Mouse (Mus musculus) E14TG2a.4 (cell line): Measurements from ENCODE around the gene Hist1h1t.
"Not testable (repeated sequence)": the region's sequence is repeated elsewhere in the genome, so short reads cannot be mapped to it uniquely, and the experiment has no call there.

ENCODE experiments used
- H3K27me3 ChIP-seq: 2 replicates; pipeline ENCODE4 v1.6.1; 2014; ENCODE audit warnings: low read length, control low read depth; ENCODE audit not compliant: insufficient read depth
- H3K36me3 ChIP-seq: 2 replicates; pipeline ENCODE4 v1.6.1; 2014; ENCODE audit warnings: low read length, control low read depth; ENCODE audit not compliant: insufficient read depth
- H3K4me1 ChIP-seq: replicated peaks from 2 replicates; pipeline ENCODE4 v1.6.1; 2014; ENCODE audit warnings: low read depth, low read length, control low read depth
- H3K4me3 ChIP-seq: replicated peaks from 2 replicates; pipeline ENCODE4 v1.5.1; 2014; ENCODE audit warnings: mild to moderate bottlenecking, low read length
- H3K9me3 ChIP-seq: 2 replicates; pipeline ENCODE4 v1.6.1; 2014; ENCODE audit warnings: low read length, control low read depth
- CTCF ChIP-seq: conservative IDR thresholded peaks from 2 replicates; pipeline ENCODE4 v1.5.1; 2014; ENCODE audit warnings: low read length
- NANOG ChIP-seq: IDR thresholded peaks from 2 replicates; pipeline ENCODE4 v1.6.1; 2014; ENCODE audit warnings: borderline replicate concordance, low read length, mixed read lengths
- POU5F1 ChIP-seq: IDR thresholded peaks from 2 replicates; pipeline ENCODE4 v1.6.1; 2014; ENCODE audit warnings: low read length, borderline replicate concordance

The Hist1h1t gene

GRCm38 (mm10) chr13:23697491-23698299 is 2.1 kb downstream of the Hist1h1t start:
- H3K27me3 ChIP-seq: peaks cover 6% of the 10 kb centered on the region; the same call in 1 of the 2 replicates
- peaks cover 4% of the 10 kb centered on the region for H3K9me3 ChIP-seq
- H3K4me3 ChIP-seq: peak overlapping the region; percentile 68
- TF ChIP-seq CTCF (peak; percentile 91), NANOG (no peak), POU5F1 (no peak)
- peaks cover 29% of the 10 kb centered on the region for H3K4me1 ChIP-seq
- no peaks in the 10 kb centered on the region; the same call in 1 of the 2 replicates for H3K36me3 ChIP-seq

GRCm38 (mm10) chr13:23698300-23698693 is 2.7 kb downstream of the Hist1h1t start, which contains the start of gene Hist1h4c:
TSS of gene Hist1h4c (minus strand) at chr13:23698454.
- H3K4me1 ChIP-seq: peaks cover 29% of the 10 kb centered on the region
- TF ChIP-seq NANOG (no peak), CTCF (no peak), POU5F1 (no peak)

GRCm38 (mm10) chr13:23698996-23699395 is 3.4 kb downstream of the Hist1h1t start:
- Histone ChIP-seq H3K4me1 (peaks cover 29% of the 10 kb centered on the region), H3K27me3 (peaks cover 6% of the 10 kb centered on the region; the same call in 1 of the 2 replicates), H3K36me3 (no peaks in the 10 kb centered on the region), H3K4me3 (no peak overlapping the region), H3K9me3 (no peaks in the 10 kb centered on the region)
- TF ChIP-seq NANOG (no peak), POU5F1 (no peak), CTCF (no peak)

More at GRCm38 (mm10) chr13:23698300-23698693, 2.7 kb downstream of the Hist1h1t start, which contains the start of gene Hist1h4c:
- Histone ChIP-seq H3K36me3 (no peaks in the 10 kb centered on the region), H3K4me3 (peak within 1 kb of the TSS; percentile 68), H3K9me3 (no peaks in the 10 kb centered on the region), H3K27me3 (peaks cover 6% of the 10 kb centered on the region; the same call in 1 of the 2 replicates)

GRCm38 (mm10) chr13:23699767-23700166 is 4.2 kb downstream of the Hist1h1t start:
- TF ChIP-seq CTCF (peak; percentile 20), NANOG (no peak)
- Histone ChIP-seq H3K4me1 (peaks cover 29% of the 10 kb centered on the region), H3K9me3 (no peaks in the 10 kb centered on the region), H3K4me3 (no peak overlapping the region), H3K27me3 (peaks cover 4% of the 10 kb centered on the region; the same call in 1 of the 2 replicates), H3K36me3 (no peaks in the 10 kb centered on the region)

- H3K27me3 ChIP-seq: no peaks in the 10 kb centered on the region; the same call in 1 of the 2 replicates
- no peaks in the 10 kb centered on the region for H3K9me3 ChIP-seq
- TF ChIP-seq CTCF: peak; percentile 62
- no peak for TF ChIP-seq NANOG
- no peak for TF ChIP-seq POU5F1
Measured at GRCm38 (mm10) chr13:23700786-23701520, 5.3 kb downstream of the Hist1h1t start.

GRCm38 (mm10) chr13:23702220-23702619 is 6.6 kb downstream of the Hist1h1t start:
- H3K4me1 ChIP-seq: peaks cover 13% of the 10 kb centered on the region
- no peaks in the 10 kb centered on the region for H3K36me3 ChIP-seq
- peaks cover 8% of the 10 kb centered on the region; the same call in 1 of the 2 replicates for H3K27me3 ChIP-seq
- TF ChIP-seq POU5F1 (no peak), CTCF (no peak), NANOG (no peak)
- H3K9me3 ChIP-seq: no peaks in the 10 kb centered on the region
- no peak overlapping the region for H3K4me3 ChIP-seq

More at GRCm38 (mm10) chr13:23700786-23701520, 5.3 kb downstream of the Hist1h1t start:
- Histone ChIP-seq H3K4me3 (no peak overlapping the region), H3K36me3 (no peaks in the 10 kb centered on the region), H3K4me1 (peaks cover 22% of the 10 kb centered on the region)

GRCm38 (mm10) chr13:23702801-23703200 is 7.2 kb downstream of the Hist1h1t start:
- H3K4me3 ChIP-seq, H3K36me3 ChIP-seq, H3K9me3 ChIP-seq: not testable (repeated sequence)
- H3K4me1 ChIP-seq: peaks cover 13% of the 10 kb centered on the region
- H3K27me3 ChIP-seq: peaks cover 12% of the 10 kb centered on the region; the same call in 1 of the 2 replicates

GRCm38 (mm10) chr13:23705751-23706356 is 10.2 kb downstream of the Hist1h1t start:
- Histone ChIP-seq H3K36me3 (no peaks in the 10 kb centered on the region), H3K4me1 (peaks cover 16% of the 10 kb centered on the region), H3K9me3 (no peaks in the 10 kb centered on the region), H3K4me3 (no peak overlapping the region), H3K27me3 (peaks cover 41% of the 10 kb centered on the region)
- TF ChIP-seq NANOG (no peak), CTCF (no peak), POU5F1 (no peak)
